Mouse (Mus musculus) liver, adult 2 months (tissue): ENCODE measurements around the gene Gm20388.

ENCODE experiments used
- CTCF ChIP-seq: fragments of 200-500 bp; IDR thresholded peaks from 2 replicates; pipeline ENCODE4 v1.5.1; 2011; ENCODE audit warnings: low read depth, low read length, control low read depth
- POLR2A ChIP-seq: fragments of 200-500 bp; IDR thresholded peaks from 2 replicates; pipeline ENCODE4 v1.6.1; 2011; ENCODE audit warnings: low read length, control low read depth; ENCODE audit not compliant: insufficient read depth; ENCODE audit errors: extremely low read depth

DNA sequence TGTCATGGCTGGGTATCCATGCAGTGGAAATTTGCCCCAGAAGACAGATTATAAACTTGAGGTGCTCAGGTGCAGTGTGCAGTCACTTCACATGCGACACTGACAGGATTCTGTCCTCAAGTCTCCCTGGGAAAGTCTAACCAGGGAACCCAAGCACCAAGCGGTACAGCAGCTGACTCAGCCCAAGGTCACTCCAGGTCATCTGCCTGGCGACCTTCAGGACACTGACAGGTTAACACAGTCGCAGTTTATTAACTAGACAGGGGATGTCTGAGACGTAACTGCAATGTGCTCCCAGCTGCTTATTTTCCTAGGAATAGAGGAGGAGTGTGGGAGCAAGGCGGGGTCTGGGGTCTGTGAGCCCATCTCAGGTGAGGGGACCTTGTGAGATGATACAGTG, 2558.8 kb downstream of the Gm20388 start:
- TF ChIP-seq POLR2A (no peak), CTCF (no peak)
